Mouse (Mus musculus): ENCODE data around the gene Pcif1. TPM values are rescaled to one million over a fixed set of nuclear protein-coding genes. Genes with fewer than 3 reads are reported as not detected.

Gene Pcif1
- polyA plus RNA-seq, 1 experiment, result 43.2 TPM

DNA sequence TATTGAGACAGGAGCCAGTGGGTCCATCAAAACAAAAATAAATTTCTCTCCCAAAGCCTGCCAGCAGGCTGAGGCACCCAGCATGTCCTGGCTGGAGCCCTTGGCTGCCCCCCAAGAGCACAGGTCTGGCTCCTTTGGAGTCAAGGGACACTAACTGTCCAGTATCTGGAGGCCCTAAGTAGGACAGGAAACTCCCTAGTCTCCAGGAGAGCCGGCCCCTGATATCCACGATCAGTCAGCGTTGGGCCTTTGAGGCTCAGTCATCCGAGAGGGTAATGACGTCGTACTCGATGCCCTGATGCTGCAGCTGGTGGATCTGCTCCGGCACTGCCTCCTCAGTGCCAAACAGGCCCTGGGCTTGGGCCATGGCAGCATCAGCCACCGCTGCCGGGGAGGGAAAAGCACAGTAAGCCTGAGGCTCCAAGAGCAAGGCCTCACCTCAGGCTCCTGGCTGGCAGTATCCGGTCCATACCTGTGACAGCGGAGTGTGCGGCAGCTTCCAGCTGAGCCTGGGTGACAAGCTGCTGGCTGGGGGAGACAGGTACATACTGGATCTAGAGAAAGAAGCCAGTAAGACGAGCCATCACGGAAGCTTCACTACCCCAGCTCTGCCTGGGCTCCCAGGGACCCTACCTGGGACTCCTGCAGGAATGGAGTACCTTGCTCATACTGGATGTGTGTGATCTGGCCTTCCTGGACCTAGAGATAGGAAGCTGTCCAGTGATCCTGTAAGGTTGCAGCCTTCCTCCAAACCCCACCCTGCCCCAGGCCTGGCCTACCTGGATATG lies 13.0 kb downstream of the Pcif1 start:
- Histone ChIP-seq H3ac (ENCODE audit: control insufficient read depth, insufficient read length) (no peak overlapping the region), H3K4me2 (ENCODE audit: low read depth) (no peak overlapping the region), H3K36me3 (ENCODE audit: control insufficient read depth, insufficient read depth) (peaks cover 36% of the 10 kb centered on the region), H3K27me3 (ENCODE audit: control insufficient read depth, insufficient read depth, insufficient read length) (no peaks in the 10 kb centered on the region), H3K4me3 (no peak overlapping the region), H3K79me2 (ENCODE audit: control insufficient read depth, insufficient read depth) (no peaks in the 10 kb centered on the region)
- peak; percentile 62 for TF ChIP-seq POLR2AphosphoS2 (IDR thresholded peaks at IDR 0.05; ENCODE audit: insufficient read length, low read depth)
- TF ChIP-seq POLR2A (IDR thresholded peaks at IDR 0.05; ENCODE audit: insufficient read length, low read depth), result peak; percentile 43
- no peak for TF ChIP-seq MYOD1 (IDR thresholded peaks at IDR 0.05; ENCODE audit: control insufficient read depth in 1 of 3, insufficient read length in 2 of 3, low read depth in 2 of 3)
- TF ChIP-seq MYOG (IDR thresholded peaks at IDR 0.05; ENCODE audit: control insufficient read depth in 1 of 3, insufficient read depth in 1 of 3, insufficient read length in 2 of 3, low read depth in 2 of 3), result no peak
- TF ChIP-seq TCF12 (IDR thresholded peaks at IDR 0.05; ENCODE audit: insufficient read depth, poor library complexity, severe bottlenecking), result no peak

DNA sequence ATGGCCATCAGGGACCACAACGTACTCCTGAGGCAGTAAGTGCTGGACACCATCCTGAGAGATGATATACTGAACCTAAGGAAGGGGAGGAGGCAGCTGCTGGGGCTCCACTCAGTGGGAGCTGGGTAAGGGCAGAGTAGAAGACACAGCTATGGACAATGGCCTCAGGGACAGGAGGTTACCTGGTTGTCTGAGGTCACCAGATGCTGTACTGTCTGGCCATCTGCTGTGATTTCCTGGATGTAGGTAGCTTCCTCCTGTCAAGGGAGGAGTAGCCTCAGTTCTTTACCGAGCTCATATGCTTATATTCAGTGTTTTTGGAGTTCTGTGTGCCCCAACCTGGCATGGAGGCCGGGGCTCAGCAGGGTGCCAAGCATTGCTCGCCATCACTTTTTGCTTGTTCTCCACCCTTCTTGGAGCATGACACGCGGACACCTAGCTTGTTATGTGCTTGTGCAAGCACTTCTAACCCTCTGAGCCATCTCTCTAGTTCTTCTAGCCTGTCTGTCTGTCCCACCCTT lies 13.7 kb downstream of the Pcif1 start:
- Histone ChIP-seq H3K79me2 (ENCODE audit: control insufficient read depth, insufficient read depth) (no peaks in the 10 kb centered on the region), H3K4me3 (no peak overlapping the region), H3K27me3 (ENCODE audit: control insufficient read depth, insufficient read depth, insufficient read length) (no peaks in the 10 kb centered on the region), H3K36me3 (ENCODE audit: control insufficient read depth, insufficient read depth) (peaks cover 38% of the 10 kb centered on the region), H3K4me2 (ENCODE audit: low read depth) (no peak overlapping the region), H3ac (ENCODE audit: control insufficient read depth, insufficient read length) (no peak overlapping the region)
- TF ChIP-seq TCF12 (IDR thresholded peaks at IDR 0.05; ENCODE audit: insufficient read depth, poor library complexity, severe bottlenecking) (no peak), POLR2A (IDR thresholded peaks at IDR 0.05; ENCODE audit: insufficient read length, low read depth) (peak; percentile 26), MYOD1 (IDR thresholded peaks at IDR 0.05; ENCODE audit: control insufficient read depth in 1 of 3, insufficient read length in 2 of 3, low read depth in 2 of 3) (no peak), TCF3 (IDR thresholded peaks at IDR 0.05; ENCODE audit: insufficient read length, low read depth) (no peak), POLR2AphosphoS2 (IDR thresholded peaks at IDR 0.05; ENCODE audit: insufficient read length, low read depth) (peak; percentile 63), MYOG (IDR thresholded peaks at IDR 0.05; ENCODE audit: control insufficient read depth in 1 of 3, insufficient read depth in 1 of 3, insufficient read length in 2 of 3, low read depth in 2 of 3) (no peak), E2F4 (IDR thresholded peaks at IDR 0.05; ENCODE audit: insufficient read depth) (no peak), USF1 (IDR thresholded peaks at IDR 0.05; ENCODE audit: low read depth) (no peak), MAX (IDR thresholded peaks at IDR 0.05; ENCODE audit: low read depth) (no peak), REST (IDR thresholded peaks at IDR 0.05; ENCODE audit: insufficient read depth, insufficient read length) (no peak), CEBPB (IDR thresholded peaks at IDR 0.05; ENCODE audit: insufficient read depth, poor library complexity, severe bottlenecking) (no peak), SRF (IDR thresholded peaks at IDR 0.05; ENCODE audit: control insufficient read depth, insufficient read length, low read depth) (no peak)

DNA sequence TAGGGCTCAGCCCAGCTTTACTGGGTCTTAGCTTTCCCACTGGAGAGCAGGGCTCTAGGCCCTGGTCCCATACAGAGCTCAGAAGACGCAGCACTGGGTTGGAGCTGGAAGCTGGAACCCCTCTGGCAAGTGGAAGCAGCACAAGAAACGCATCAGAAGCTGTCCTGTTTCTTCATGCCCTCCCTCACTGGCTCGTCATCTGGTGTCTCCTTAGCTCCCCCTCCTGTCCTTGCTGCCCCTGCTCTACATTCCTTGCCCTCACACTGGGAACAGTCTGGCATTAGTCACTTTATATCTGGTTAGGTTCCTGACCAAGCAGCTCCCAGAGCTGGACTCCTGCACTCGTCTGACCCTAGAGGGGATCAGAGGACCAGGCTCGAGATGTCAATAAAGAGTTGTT lies 14.9 kb downstream of the Pcif1 start:
- no peak overlapping the region for H3K4me3 ChIP-seq

DNA sequence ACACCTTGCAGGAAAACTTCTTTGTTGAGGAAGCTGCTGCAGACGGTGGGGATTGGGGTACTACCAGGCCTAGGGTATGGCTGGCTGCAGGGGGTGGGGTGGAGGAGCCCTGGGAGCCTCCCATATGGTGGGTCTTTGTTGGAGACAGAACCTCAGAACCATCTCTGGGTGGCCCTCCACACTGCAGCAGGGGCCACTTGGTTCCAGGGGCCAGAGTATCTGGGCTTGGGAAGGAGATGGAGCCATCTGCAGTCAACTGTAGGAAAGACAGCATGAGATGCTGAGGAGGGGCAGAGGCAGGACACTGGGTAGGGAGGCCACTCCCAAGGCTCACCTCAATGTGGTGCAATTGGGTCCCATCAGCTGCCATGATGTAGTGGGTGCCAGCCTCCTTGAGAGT lies 15.5 kb downstream of the Pcif1 start:
- Histone ChIP-seq H3K36me3 (ENCODE audit: control insufficient read depth, insufficient read depth) (peaks cover 39% of the 10 kb centered on the region), H3K79me2 (ENCODE audit: control insufficient read depth, insufficient read depth) (no peaks in the 10 kb centered on the region), H3K4me3 (no peak overlapping the region), H3K4me2 (ENCODE audit: low read depth) (no peak overlapping the region), H3ac (ENCODE audit: control insufficient read depth, insufficient read length) (no peak overlapping the region), H3K27me3 (ENCODE audit: control insufficient read depth, insufficient read depth, insufficient read length) (no peaks in the 10 kb centered on the region)
- TF ChIP-seq POLR2A (IDR thresholded peaks at IDR 0.05; ENCODE audit: insufficient read length, low read depth) (peak; percentile 22), MYOG (IDR thresholded peaks at IDR 0.05; ENCODE audit: control insufficient read depth in 1 of 3, insufficient read depth in 1 of 3, insufficient read length in 2 of 3, low read depth in 2 of 3) (no peak), POLR2AphosphoS2 (IDR thresholded peaks at IDR 0.05; ENCODE audit: insufficient read length, low read depth) (peak; percentile 84)

More for the DNA sequence above, 14.9 kb downstream of the Pcif1 start:
- Histone ChIP-seq H3K36me3 (ENCODE audit: control insufficient read depth, insufficient read depth) (peaks cover 41% of the 10 kb centered on the region), H3K27me3 (ENCODE audit: control insufficient read depth, insufficient read depth, insufficient read length) (no peaks in the 10 kb centered on the region), H3K4me2 (ENCODE audit: low read depth) (no peak overlapping the region), H3ac (ENCODE audit: control insufficient read depth, insufficient read length) (no peak overlapping the region), H3K79me2 (ENCODE audit: control insufficient read depth, insufficient read depth) (no peaks in the 10 kb centered on the region)
- TF ChIP-seq CEBPB (IDR thresholded peaks at IDR 0.05; ENCODE audit: insufficient read depth, poor library complexity, severe bottlenecking) (no peak), POLR2AphosphoS2 (IDR thresholded peaks at IDR 0.05; ENCODE audit: insufficient read length, low read depth) (peak; percentile 67), SRF (IDR thresholded peaks at IDR 0.05; ENCODE audit: control insufficient read depth, insufficient read length, low read depth) (no peak), TCF12 (IDR thresholded peaks at IDR 0.05; ENCODE audit: insufficient read depth, poor library complexity, severe bottlenecking) (no peak), MYOG (IDR thresholded peaks at IDR 0.05; ENCODE audit: control insufficient read depth in 1 of 3, insufficient read depth in 1 of 3, insufficient read length in 2 of 3, low read depth in 2 of 3) (no peak)

DNA sequence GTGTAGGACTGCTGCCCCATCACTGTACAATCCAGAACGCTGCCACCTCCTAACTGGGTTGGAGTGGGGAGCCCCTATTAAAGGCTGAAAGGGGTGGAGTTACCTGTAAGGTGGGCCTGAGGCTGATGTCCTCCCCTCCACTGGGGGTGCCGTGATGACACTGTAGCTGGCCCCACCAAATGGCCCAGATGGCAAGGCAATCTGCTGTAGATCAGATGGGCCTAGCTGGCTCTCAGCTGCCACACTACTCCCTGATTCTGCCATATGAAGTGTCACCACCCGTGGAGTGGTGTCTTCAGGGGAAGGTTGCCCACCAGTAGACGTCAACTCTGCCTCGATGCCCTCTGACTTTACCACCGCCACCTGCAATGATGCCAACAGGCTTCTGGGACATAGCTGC lies 16.8 kb downstream of the Pcif1 start:
- H3K4me3 ChIP-seq, result no peak overlapping the region
- no peak overlapping the region for H3ac ChIP-seq (ENCODE audit: control insufficient read depth, insufficient read length)
- H3K36me3 ChIP-seq (ENCODE audit: control insufficient read depth, insufficient read depth), result peaks cover 40% of the 10 kb centered on the region
- no peaks in the 10 kb centered on the region for H3K27me3 ChIP-seq (ENCODE audit: control insufficient read depth, insufficient read depth, insufficient read length)
- H3K79me2 ChIP-seq (ENCODE audit: control insufficient read depth, insufficient read depth), result no peaks in the 10 kb centered on the region
- no peak overlapping the region for H3K4me2 ChIP-seq (ENCODE audit: low read depth)
- TF ChIP-seq TCF12 (IDR thresholded peaks at IDR 0.05; ENCODE audit: insufficient read depth, poor library complexity, severe bottlenecking), result no peak
- no peak for TF ChIP-seq MYOG (IDR thresholded peaks at IDR 0.05; ENCODE audit: control insufficient read depth in 1 of 3, insufficient read depth in 1 of 3, insufficient read length in 2 of 3, low read depth in 2 of 3)
- TF ChIP-seq TCF3 (IDR thresholded peaks at IDR 0.05; ENCODE audit: insufficient read length, low read depth), result no peak
- TF ChIP-seq POLR2AphosphoS2 (IDR thresholded peaks at IDR 0.05; ENCODE audit: insufficient read length, low read depth), result peak; percentile 77
- TF ChIP-seq POLR2A (IDR thresholded peaks at IDR 0.05; ENCODE audit: insufficient read length, low read depth), result peak; percentile 12
